Mouse (Mus musculus) kidney, embryonic 14.5 days (tissue): ENCODE measurements around the gene Sobp. TPM values are rescaled to one million over a fixed set of nuclear protein-coding genes. Genes with fewer than 3 reads are reported as not detected.
A peak's percentile ranks its signal among the peaks of the same experiment; 100 is the strongest.

Experiments used
- ATAC-seq: fragments of 200-750 bp; cut with Nextera tagmentation; 2 replicates; pipeline ENCODE4 v1.8.0; 2017; ENCODE audit warnings: moderate number of reproducible peaks, mild to moderate bottlenecking, moderate TSS enrichment, moderate library complexity; ENCODE audit not compliant: low FRiP score, low TSS enrichment
- H3K27ac ChIP-seq: fragments of 300-500 bp; sonication (generic); 2 replicates; pipeline ENCODE4 v1.5.1; 2014; ENCODE audit warnings: low read depth, mild to moderate bottlenecking, low read length, moderate library complexity, mixed read lengths
- H3K27me3 ChIP-seq: fragments of 300-500 bp; sonication (generic); 2 replicates; pipeline ENCODE4 v1.6.1; 2014; ENCODE audit warnings: mild to moderate bottlenecking, low read length; ENCODE audit not compliant: control insufficient read depth, insufficient read depth
- H3K36me3 ChIP-seq: fragments of 300-500 bp; sonication (generic); 2 replicates; pipeline ENCODE4 v1.6.1; 2014; ENCODE audit warnings: low read length, mixed read lengths; ENCODE audit not compliant: control insufficient read depth, insufficient read depth
- H3K4me1 ChIP-seq: fragments of 300-500 bp; sonication (generic); 2 replicates; pipeline ENCODE4 v1.6.1; 2014; ENCODE audit warnings: low read length, mixed read lengths; ENCODE audit not compliant: control insufficient read depth, insufficient read depth
- H3K4me2 ChIP-seq: fragments of 300-500 bp; sonication (generic); replicated peaks from 2 replicates; pipeline ENCODE4 v1.6.1; 2014; ENCODE audit warnings: low read depth, mild to moderate bottlenecking, low read length
- H3K4me3 ChIP-seq: fragments of 300-500 bp; sonication (generic); 2 replicates; pipeline ENCODE4 v1.5.1; 2014; ENCODE audit warnings: mild to moderate bottlenecking, low read length
- H3K9ac ChIP-seq: fragments of 300-500 bp; sonication (generic); 2 replicates; pipeline ENCODE4 v1.6.1; 2014; ENCODE audit warnings: low read depth, mild to moderate bottlenecking, low read length, moderate library complexity
- H3K9me3 ChIP-seq: fragments of 300-500 bp; sonication (generic); 2 replicates; pipeline ENCODE4 v1.6.1; 2016; ENCODE audit warnings: low read length; ENCODE audit not compliant: control insufficient read depth
- WGBS: fragments of 180-500 bp; shearing (Covaris S2); extraction: QIAGEN DNeasy Blood & Tissue Kit; methylation state at CpG from one replicate; pipeline ENCODE4 v1.1.7; 2014; 5-methylcytosine and 5-hydroxymethylcytosine counted together
- polyA plus RNA-seq: library from polyadenylated mRNA; unstranded; fragments of >200 nt; fragmentation: Nextera tagmentation; extraction: Ambion mirVana; gene quantifications from 2 replicates; pipeline ENCODE4 v1.2.1, GENCODE M21; 2014

The Sobp gene
- polyA plus RNA-seq, 1 experiment from 2014 or later = 4.0 TPM

DNA sequence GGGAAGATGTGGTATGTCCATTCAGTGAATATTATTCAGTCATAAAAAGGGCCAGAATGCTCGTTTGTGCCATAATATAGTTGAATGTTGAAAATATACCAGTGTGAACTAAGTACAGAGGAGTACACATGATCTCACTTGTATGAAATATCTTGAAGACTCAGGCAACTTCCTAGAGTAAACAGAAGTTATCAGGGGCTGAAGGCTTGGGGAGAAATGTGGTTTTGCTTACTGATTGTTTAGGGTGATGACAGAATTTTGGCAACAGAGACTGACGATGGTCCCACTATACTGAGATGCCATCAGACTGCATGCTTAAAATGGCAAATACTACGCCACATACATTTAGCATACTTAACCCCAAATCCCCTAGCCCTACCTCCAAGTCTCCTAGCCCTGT is 132.5 kb downstream of the Sobp start:
- Histone ChIP-seq H3K9me3 (peaks cover 4% of the 10 kb centered on the region; the same call in 1 of the 2 replicates), H3K27ac (no peak overlapping the region), H3K4me2 (no peak overlapping the region), H3K9ac (no peak overlapping the region), H3K4me3 (no peak overlapping the region), H3K36me3 (no peaks in the 10 kb centered on the region), H3K27me3 (no peaks in the 10 kb centered on the region), H3K4me1 (peaks cover 23% of the 10 kb centered on the region)
- no peak for ATAC-seq
- WGBS = 80% methylated on average over 3 of the region's 3 CpGs

DNA sequence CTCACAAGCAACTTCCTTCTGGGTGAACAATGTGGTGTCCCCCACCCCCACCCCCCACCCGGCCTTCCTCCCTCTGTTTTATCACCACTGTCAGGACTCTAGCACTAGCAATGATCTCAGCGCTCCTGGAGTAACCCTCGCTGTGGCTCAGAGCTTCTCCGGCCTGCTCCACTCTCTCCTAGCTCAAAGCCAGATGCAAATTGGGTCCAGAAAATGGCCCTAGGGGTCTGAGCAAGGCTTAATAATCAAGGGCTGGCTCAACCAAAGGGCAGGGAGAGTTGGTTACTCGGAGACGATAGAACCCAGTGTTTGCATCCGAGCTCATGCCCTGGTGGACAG is 136.9 kb downstream of the Sobp start:
- Histone ChIP-seq H3K4me3 (no peak overlapping the region), H3K27ac (no peak overlapping the region), H3K27me3 (no peaks in the 10 kb centered on the region), H3K36me3 (no peaks in the 10 kb centered on the region), H3K4me2 (no peak overlapping the region), H3K9me3 (peaks cover 4% of the 10 kb centered on the region; the same call in 1 of the 2 replicates), H3K9ac (no peak overlapping the region), H3K4me1 (peaks cover 18% of the 10 kb centered on the region)
- no peak; the same call in 1 of the 2 replicates for ATAC-seq
- WGBS = 45% methylated on average over 7 of the region's 7 CpGs

DNA sequence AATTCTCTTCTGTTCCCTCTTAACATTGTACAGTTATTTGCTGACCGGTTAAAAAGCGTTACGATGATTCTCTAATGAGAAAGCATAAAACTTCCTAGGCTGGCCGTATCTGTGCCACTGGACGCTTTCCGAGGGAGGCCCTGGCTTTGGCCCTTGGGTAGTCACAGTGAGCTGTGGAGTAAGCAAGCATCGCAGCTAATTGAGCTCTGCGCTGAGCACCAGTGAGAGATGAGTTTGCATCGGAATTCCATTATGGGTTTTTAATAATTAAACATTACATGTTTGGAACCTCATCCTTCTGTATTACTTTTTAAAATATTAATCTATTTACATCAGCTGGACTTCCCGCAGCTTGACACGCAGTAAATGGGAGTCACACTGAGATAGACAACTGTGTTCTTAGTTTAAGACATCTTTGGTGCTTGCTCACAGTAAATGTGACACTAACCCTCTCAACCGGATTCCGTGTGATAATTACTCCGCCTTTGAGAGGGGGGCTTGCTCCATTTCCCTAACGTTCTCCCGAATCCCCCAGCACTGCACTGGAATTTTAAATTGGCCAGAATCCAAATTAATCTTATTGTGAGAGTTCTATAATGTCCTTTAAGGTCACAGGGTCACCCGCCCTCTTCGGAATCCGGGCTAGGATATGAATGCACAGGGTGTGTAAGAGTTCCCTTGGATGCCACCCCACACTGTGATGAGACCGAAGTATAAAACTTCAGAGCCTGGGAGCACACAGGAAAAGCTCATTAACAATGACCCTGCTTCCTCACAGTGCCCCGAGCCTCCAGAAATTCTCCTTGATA is 137.5 kb downstream of the Sobp start:
- no peak for ATAC-seq
- Histone ChIP-seq H3K9ac (no peak overlapping the region), H3K4me1 (peaks cover 17% of the 10 kb centered on the region), H3K27ac (no peak overlapping the region), H3K36me3 (no peaks in the 10 kb centered on the region), H3K4me3 (no peak overlapping the region), H3K27me3 (no peaks in the 10 kb centered on the region), H3K9me3 (peaks cover 4% of the 10 kb centered on the region; the same call in 1 of the 2 replicates), H3K4me2 (no peak overlapping the region)
- 64% methylated on average over 21 of the region's 21 CpGs for WGBS

DNA sequence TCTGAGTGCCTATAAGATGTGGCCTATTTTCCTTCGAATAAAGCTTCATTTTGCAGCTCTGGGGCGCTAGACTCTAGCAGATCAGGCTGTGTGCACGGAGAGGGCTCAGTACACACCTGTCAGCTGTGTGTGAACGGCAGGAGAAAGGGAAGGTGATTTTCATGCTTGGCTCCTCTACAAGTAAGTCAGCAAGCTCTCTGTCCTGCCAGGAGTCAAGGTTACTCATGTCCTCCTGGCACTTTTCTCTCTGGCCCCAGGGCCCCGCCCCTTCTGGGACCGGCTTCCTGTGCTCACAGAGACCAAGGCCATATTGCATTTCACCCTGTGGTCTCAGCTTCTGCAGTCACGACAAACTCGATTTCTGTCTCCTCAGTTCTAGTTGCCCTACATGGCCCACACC is 138.8 kb downstream of the Sobp start:
- Histone ChIP-seq H3K9ac (no peak overlapping the region), H3K4me1 (peaks cover 17% of the 10 kb centered on the region), H3K9me3 (no peaks in the 10 kb centered on the region; the same call in 1 of the 2 replicates), H3K27me3 (no peaks in the 10 kb centered on the region), H3K4me2 (no peak overlapping the region), H3K36me3 (no peaks in the 10 kb centered on the region), H3K27ac (no peak overlapping the region), H3K4me3 (no peak overlapping the region)
- 38% methylated on average over 8 of the region's 8 CpGs for WGBS
- ATAC-seq = peak; percentile 34; the same call in 1 of the 2 replicates

DNA sequence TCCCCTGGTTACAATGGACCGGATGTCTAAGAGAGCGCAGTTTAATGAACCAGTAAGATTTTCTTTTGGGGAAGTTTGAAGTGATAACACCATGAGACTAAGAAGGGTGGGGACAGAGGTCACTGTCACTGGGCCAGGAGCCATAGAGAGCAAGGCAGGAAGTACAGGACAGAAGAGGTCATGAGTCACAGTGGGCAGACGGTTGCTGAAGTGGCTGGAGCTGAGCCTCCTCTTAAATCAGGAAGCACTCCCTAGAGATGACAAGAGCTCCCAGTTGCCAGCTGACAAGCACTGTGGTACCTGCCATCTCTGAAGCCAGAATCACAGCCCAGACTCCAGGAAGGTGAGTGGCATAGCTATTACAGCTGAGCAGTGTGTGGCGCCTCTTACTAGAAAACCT is 139.5 kb downstream of the Sobp start:
- H3K9me3 ChIP-seq = no peaks in the 10 kb centered on the region; the same call in 1 of the 2 replicates
- H3K27me3 ChIP-seq = no peaks in the 10 kb centered on the region
- peaks cover 17% of the 10 kb centered on the region for H3K4me1 ChIP-seq
- ATAC-seq = peak; percentile 45
- no peak overlapping the region for H3K9ac ChIP-seq
- no peak overlapping the region for H3K27ac ChIP-seq
- 54% methylated on average over 4 of the region's 4 CpGs for WGBS
- no peaks in the 10 kb centered on the region for H3K36me3 ChIP-seq
- H3K4me3 ChIP-seq = no peak overlapping the region
- no peak overlapping the region for H3K4me2 ChIP-seq

DNA sequence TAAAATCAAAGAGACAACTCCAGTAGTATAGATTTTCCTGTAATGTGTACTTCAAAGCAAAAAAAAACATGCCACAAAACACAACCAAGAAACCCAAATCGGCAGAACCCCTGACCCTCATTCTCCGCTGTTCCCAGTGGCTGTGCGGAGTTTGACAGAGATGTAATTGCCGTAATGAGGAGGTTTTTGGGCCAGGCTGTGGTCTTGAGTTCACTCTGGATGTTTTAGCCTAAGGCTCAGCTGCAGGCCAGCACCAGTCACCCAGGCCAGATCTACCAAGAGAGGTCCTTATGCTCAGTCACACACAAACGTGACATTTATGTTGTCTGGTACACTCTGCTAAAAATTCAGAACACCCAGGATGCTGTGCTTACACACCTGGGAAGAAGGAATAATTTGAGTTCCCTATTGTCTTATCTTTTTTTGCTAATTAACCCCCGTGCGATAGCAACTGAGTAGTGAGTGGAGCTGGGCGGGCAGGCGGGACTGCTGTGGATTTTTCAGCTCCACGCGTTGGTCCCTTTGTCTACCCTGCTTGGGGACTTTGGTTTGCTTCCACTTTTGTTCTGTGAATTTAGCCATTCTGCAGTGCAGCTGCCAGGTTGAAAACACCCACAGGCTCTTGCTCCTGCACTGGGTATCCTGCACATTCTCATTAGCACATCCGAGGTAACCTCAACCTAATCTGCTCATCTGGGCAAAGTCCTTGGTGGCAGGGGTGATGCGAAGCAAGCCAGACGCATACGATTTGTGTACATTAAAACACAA is 140.7 kb downstream of the Sobp start:
- Histone ChIP-seq H3K27me3 (no peaks in the 10 kb centered on the region), H3K4me2 (no peak overlapping the region), H3K4me3 (no peak overlapping the region), H3K36me3 (no peaks in the 10 kb centered on the region), H3K9me3 (no peaks in the 10 kb centered on the region), H3K9ac (no peak overlapping the region), H3K4me1 (peaks cover 17% of the 10 kb centered on the region), H3K27ac (no peak overlapping the region)
- ATAC-seq = no peak
- WGBS = 81% methylated on average over 15 of the region's 15 CpGs

DNA sequence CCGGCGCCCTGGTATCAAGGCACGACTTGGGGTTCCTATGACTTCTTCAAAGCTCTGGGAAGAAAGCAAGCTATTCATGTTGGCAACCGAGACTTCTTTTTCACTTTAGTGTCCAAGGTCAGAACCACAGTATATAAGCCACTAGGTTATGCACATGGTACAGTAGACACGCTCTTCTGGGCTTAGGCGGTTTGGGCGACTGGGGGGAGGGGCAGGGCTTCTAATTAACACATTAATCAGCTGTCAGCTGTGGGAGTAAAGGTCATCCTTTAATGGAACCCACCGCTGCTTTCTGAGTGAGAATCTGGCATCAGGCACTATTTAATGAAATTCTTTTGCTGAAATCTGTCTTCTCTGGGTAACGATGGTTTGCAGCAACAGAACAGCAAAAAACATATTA is 147.3 kb downstream of the Sobp start:
- whole genome bisulfite sequencing = 27% methylated on average over 9 of the region's 9 CpGs
- no peak overlapping the region for H3K9ac ChIP-seq
- no peak overlapping the region for H3K4me3 ChIP-seq
- H3K27me3 ChIP-seq = peaks cover 13% of the 10 kb centered on the region
- H3K27ac ChIP-seq = no peak overlapping the region
- no peaks in the 10 kb centered on the region for H3K36me3 ChIP-seq
- H3K9me3 ChIP-seq = no peaks in the 10 kb centered on the region
- no peak overlapping the region for H3K4me2 ChIP-seq
- H3K4me1 ChIP-seq = peaks cover 5% of the 10 kb centered on the region; the same call in 1 of the 2 replicates
- peak; percentile 42; the same call in 1 of the 2 replicates for ATAC-seq

DNA sequence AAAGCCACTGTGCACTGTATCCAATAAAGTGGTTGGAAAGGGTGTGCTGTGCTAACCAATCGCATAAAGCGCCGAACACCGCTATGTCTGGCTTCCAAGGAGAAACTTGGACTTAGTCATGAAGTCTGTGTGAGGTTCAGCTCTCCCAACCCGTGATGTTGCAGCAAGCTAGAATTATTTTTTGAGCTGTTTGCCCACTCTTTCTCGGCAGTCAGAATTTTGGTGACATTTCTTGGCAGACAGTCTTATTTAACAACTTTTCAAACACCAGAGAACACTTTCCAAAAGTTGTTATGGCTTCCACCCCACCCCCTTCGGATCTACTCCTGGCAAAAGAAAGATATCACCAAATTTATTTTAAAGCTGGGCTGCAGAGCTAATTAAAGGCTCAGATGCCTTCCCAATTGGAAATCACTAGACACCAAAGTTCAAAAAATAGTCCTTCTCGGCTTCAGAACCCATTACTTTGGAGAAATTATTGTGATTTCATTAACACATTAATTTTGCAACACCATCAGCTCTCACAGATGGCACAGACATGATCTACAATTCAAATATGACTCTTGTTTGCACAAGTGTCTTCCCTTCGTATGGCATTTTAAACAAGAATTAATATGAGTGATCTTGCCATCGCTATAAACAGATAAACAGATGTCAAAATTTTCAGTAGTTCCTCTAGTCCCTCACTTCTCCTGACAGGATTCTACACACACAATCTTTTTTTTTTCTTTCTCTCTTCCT is 150.7 kb downstream of the Sobp start:
- Histone ChIP-seq H3K36me3 (no peaks in the 10 kb centered on the region), H3K27me3 (peaks cover 42% of the 10 kb centered on the region), H3K27ac (no peak overlapping the region), H3K4me2 (no peak overlapping the region), H3K4me1 (peaks cover 5% of the 10 kb centered on the region; the same call in 1 of the 2 replicates), H3K4me3 (no peak overlapping the region), H3K9me3 (no peaks in the 10 kb centered on the region), H3K9ac (no peak overlapping the region)
- no peak for ATAC-seq
- 87% methylated on average over 10 of the region's 10 CpGs for WGBS
